Mouse (Mus musculus) heart, embryonic 14.5 days (tissue): ENCODE measurements at regions not wholly inside any gene's neighbourhood (a gene's known extent, or its start where the extent isn't known, plus 50 kb on each side); places are given as distances from the start of the nearest gene placed in this dataset.

Experiments used
- ATAC-seq: fragments of 200-750 bp; cut with Nextera tagmentation; 2 replicates; pipeline ENCODE4 v1.8.0; 2017; ENCODE audit warnings: low read depth, moderate TSS enrichment; ENCODE audit not compliant: insufficient number of reproducible peaks, insufficient read depth, low FRiP score
- H3K27ac ChIP-seq, 2 experiments: fragments of 200-500 bp in 1 of 2; fragments of 300-500 bp in 1 of 2; sonication (generic) in 1 of 2; replicated peaks in 1 of 2; 2 replicates each; pipeline ENCODE4 v1.5.1; 2012 to 2014; ENCODE audit warnings: low read depth in 2 of 2, low read length in 2 of 2, control low read depth in 1 of 2, mild to moderate bottlenecking in 1 of 2, mixed read lengths in 1 of 2; ENCODE audit not compliant: control insufficient read depth in 1 of 2, insufficient read depth in 1 of 2
- H3K27me3 ChIP-seq: fragments of 300-500 bp; sonication (generic); 2 replicates; pipeline ENCODE4 v1.6.1; 2014; ENCODE audit warnings: mild to moderate bottlenecking, low read length, control low read depth; ENCODE audit not compliant: control insufficient read depth, insufficient read depth
- H3K36me3 ChIP-seq: fragments of 300-500 bp; sonication (generic); 2 replicates; pipeline ENCODE4 v1.6.1; 2014; ENCODE audit warnings: mild to moderate bottlenecking, control low read depth, low read length, mixed read lengths; ENCODE audit not compliant: control insufficient read depth, insufficient read depth
- H3K4me1 ChIP-seq, 2 experiments: fragments of 200-500 bp in 1 of 2; fragments of 300-500 bp in 1 of 2; sonication (generic) in 1 of 2; 2 replicates each; pipeline ENCODE4 v1.6.1; 2012 to 2014; ENCODE audit warnings: low read length in 2 of 2, control low read depth in 1 of 2, mixed read lengths in 1 of 2; ENCODE audit not compliant: control insufficient read depth in 2 of 2, insufficient read depth in 2 of 2
- H3K4me2 ChIP-seq: fragments of 300-500 bp; sonication (generic); 2 replicates; pipeline ENCODE4 v1.6.1; 2014; ENCODE audit warnings: mild to moderate bottlenecking, low read length
- H3K4me3 ChIP-seq, 2 experiments: fragments of 200-500 bp in 1 of 2; fragments of 300-500 bp in 1 of 2; sonication (generic) in 1 of 2; 2 replicates each; pipeline ENCODE4 v1.5.1; 2012 to 2014; ENCODE audit warnings: low read length in 2 of 2, mild to moderate bottlenecking in 2 of 2, control low read depth in 1 of 2, low read depth in 1 of 2, moderate library complexity in 1 of 2; ENCODE audit not compliant: control insufficient read depth in 1 of 2, insufficient read depth in 1 of 2
- H3K9ac ChIP-seq: fragments of 300-500 bp; sonication (generic); 2 replicates; pipeline ENCODE4 v1.6.1; 2014; ENCODE audit warnings: mild to moderate bottlenecking, low read length
- H3K9me3 ChIP-seq: fragments of 300-500 bp; sonication (generic); 2 replicates; pipeline ENCODE4 v1.6.1; 2016; ENCODE audit warnings: low read length, control low read depth; ENCODE audit not compliant: control insufficient read depth
- WGBS: fragments of 180-500 bp; shearing (Covaris S2); extraction: QIAGEN DNeasy Blood & Tissue Kit; methylation state at CpG from one replicate; pipeline ENCODE4 v1.1.7; 2014; 5-methylcytosine and 5-hydroxymethylcytosine counted together

- no peak for ATAC-seq
- Histone ChIP-seq H3K4me2 (no peak overlapping the region), H3K27ac (no peak overlapping the region), H3K36me3 (no peaks in the 10 kb centered on the region), H3K4me1 (peaks cover 34 to 44% of the 10 kb centered on the region in 2 experiments), H3K4me3 (no peak overlapping the region), H3K9ac (no peak overlapping the region), H3K27me3 (no peaks in the 10 kb centered on the region), H3K9me3 (no peaks in the 10 kb centered on the region)
- 84% methylated on average over 7 of the region's 7 CpGs for WGBS
Observed at GRCm38 (mm10) chr2:166355944-166356343, 200.5 kb upstream of the Sulf2 start.

- no peak for ATAC-seq
- H3K9me3 ChIP-seq, result no peaks in the 10 kb centered on the region
- no peaks in the 10 kb centered on the region for H3K27me3 ChIP-seq
- H3K4me1 ChIP-seq, result peaks cover 31 to 39% of the 10 kb centered on the region in 2 experiments
- no peak overlapping the region for H3K27ac ChIP-seq
- H3K4me2 ChIP-seq, result no peak overlapping the region
- no peaks in the 10 kb centered on the region for H3K36me3 ChIP-seq
- H3K9ac ChIP-seq, result no peak overlapping the region
- H3K4me3 ChIP-seq, result no peak overlapping the region
- 55% methylated on average over 6 of the region's 6 CpGs for WGBS
Observed at GRCm38 (mm10) chr2:166355446-166355845, 200.0 kb upstream of the Sulf2 start.

- WGBS, result 92% methylated on average over 4 of the region's 4 CpGs
- no peak overlapping the region for H3K9ac ChIP-seq
- H3K4me1 ChIP-seq, result peaks cover 21 to 29% of the 10 kb centered on the region in 2 experiments
- no peak for ATAC-seq
- no peaks in the 10 kb centered on the region for H3K27me3 ChIP-seq
- H3K9me3 ChIP-seq, result no peaks in the 10 kb centered on the region
- no peaks in the 10 kb centered on the region for H3K36me3 ChIP-seq
- H3K27ac ChIP-seq, result no peak overlapping the region
- H3K4me2 ChIP-seq, result no peak overlapping the region
- no peak overlapping the region for H3K4me3 ChIP-seq
Observed at GRCm38 (mm10) chr2:166354391-166354790, 198.9 kb upstream of the Sulf2 start.

GRCm38 (mm10) chr2:166353447-166354111 is 198.1 kb upstream of the Sulf2 start:
- 62% methylated on average over 12 of the region's 12 CpGs for WGBS
- Histone ChIP-seq H3K9me3 (no peaks in the 10 kb centered on the region), H3K27me3 (no peaks in the 10 kb centered on the region), H3K4me1 (peaks cover 26 to 36% of the 10 kb centered on the region in 2 experiments), H3K4me2 (no peak overlapping the region), H3K4me3 (no peak overlapping the region), H3K9ac (no peak overlapping the region), H3K27ac (no peak overlapping the region), H3K36me3 (no peaks in the 10 kb centered on the region)
- ATAC-seq, result no peak

- Histone ChIP-seq H3K9me3 (no peaks in the 10 kb centered on the region), H3K4me2 (no peak overlapping the region), H3K9ac (no peak overlapping the region), H3K4me1 (peaks cover 29 to 40% of the 10 kb centered on the region in 2 experiments), H3K27ac (no peak overlapping the region), H3K27me3 (no peaks in the 10 kb centered on the region), H3K36me3 (no peaks in the 10 kb centered on the region), H3K4me3 (no peak overlapping the region)
- ATAC-seq, result no peak
- WGBS, result 85% methylated on average over 5 of the region's 5 CpGs
Observed at GRCm38 (mm10) chr2:166351984-166352383, 196.5 kb upstream of the Sulf2 start.

DNA sequence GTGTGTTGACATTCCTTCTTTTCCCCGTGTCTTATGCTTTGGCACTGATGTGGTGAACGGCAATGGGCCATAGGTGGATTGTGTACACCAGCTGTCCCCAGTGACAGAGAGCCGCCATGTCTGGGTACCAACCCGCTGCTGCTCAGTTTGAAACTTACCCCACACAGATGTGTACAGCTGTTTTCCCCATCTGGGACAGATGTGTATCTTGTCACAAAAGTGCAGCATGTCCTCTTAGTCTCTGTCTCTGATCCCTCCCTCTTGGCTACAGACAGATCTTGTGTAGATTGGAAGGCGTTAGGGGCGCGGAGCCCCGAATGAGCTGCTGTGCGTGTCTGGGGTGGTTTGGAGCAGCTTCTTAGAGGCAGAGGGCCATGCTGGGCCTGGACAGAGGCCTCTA is 196.1 kb upstream of the Sulf2 start:
- H3K4me1 ChIP-seq, result peaks cover 29 to 40% of the 10 kb centered on the region in 2 experiments
- ATAC-seq, result no peak
- no peak overlapping the region for H3K4me2 ChIP-seq
- H3K9me3 ChIP-seq, result no peaks in the 10 kb centered on the region
- H3K9ac ChIP-seq, result no peak overlapping the region
- no peak overlapping the region for H3K4me3 ChIP-seq
- WGBS, result 88% methylated on average over 9 of the region's 9 CpGs
- no peaks in the 10 kb centered on the region for H3K36me3 ChIP-seq
- no peaks in the 10 kb centered on the region for H3K27me3 ChIP-seq
- H3K27ac ChIP-seq, result no peak overlapping the region

GRCm38 (mm10) chr2:166348654-166349053 is 193.2 kb upstream of the Sulf2 start:
- Histone ChIP-seq H3K9me3 (no peaks in the 10 kb centered on the region), H3K9ac (peak overlapping the region; percentile 46), H3K4me3 (no peak overlapping the region), H3K27me3 (no peaks in the 10 kb centered on the region; the same call in 1 of the 2 replicates), H3K27ac (peak overlapping the region in 1 of 2 experiments; percentile 41; a peak in 1 of 4 replicates), H3K4me1 (peaks cover 24 to 41% of the 10 kb centered on the region in 2 experiments), H3K4me2 (no peak overlapping the region), H3K36me3 (no peaks in the 10 kb centered on the region)
- ATAC-seq, result no peak
- 16% methylated on average over 10 of the region's 10 CpGs for WGBS
